Mouse (Mus musculus) intestine, postnatal 0 days (tissue): Measurements from ENCODE around the gene Galnt5. TPM values are rescaled to one million over a fixed set of nuclear protein-coding genes. Genes with fewer than 3 reads are reported as not detected.

ENCODE experiments used
- ATAC-seq: fragments of 200-750 bp; cut with Nextera tagmentation; 2 replicates; pipeline ENCODE4 v1.8.0; 2017; ENCODE audit warnings: mild to moderate bottlenecking, moderate TSS enrichment, moderate library complexity
- H3K27ac ChIP-seq: fragments of 300-500 bp; sonication (generic); 2 replicates; pipeline ENCODE4 v1.5.1; 2014; ENCODE audit warnings: mild to moderate bottlenecking, low read depth, low read length, moderate library complexity
- H3K27me3 ChIP-seq: fragments of 300-500 bp; sonication (generic); replicated peaks from 2 replicates; pipeline ENCODE4 v1.6.1; 2014; ENCODE audit warnings: low read length, mixed read lengths; ENCODE audit not compliant: control insufficient read depth, insufficient read depth
- H3K36me3 ChIP-seq: fragments of 300-500 bp; sonication (generic); 2 replicates; pipeline ENCODE4 v1.6.1; 2014; ENCODE audit warnings: mild to moderate bottlenecking, moderate library complexity; ENCODE audit not compliant: control insufficient read depth, insufficient read depth
- H3K4me1 ChIP-seq: fragments of 300-500 bp; sonication (generic); replicated peaks from 2 replicates; pipeline ENCODE4 v1.6.1; 2014; ENCODE audit warnings: antibody characterized with exemption, low read length, mixed read lengths; ENCODE audit not compliant: control insufficient read depth, insufficient read depth
- H3K4me2 ChIP-seq: fragments of 300-500 bp; sonication (generic); replicated peaks from 2 replicates; pipeline ENCODE4 v1.6.1; 2014; ENCODE audit warnings: low read depth, mild to moderate bottlenecking, moderate library complexity
- H3K4me3 ChIP-seq: fragments of 300-500 bp; sonication (generic); 2 replicates; pipeline ENCODE4 v1.5.1; 2014; ENCODE audit warnings: low read depth, low read length
- H3K9ac ChIP-seq: fragments of 300-500 bp; sonication (generic); 2 replicates; pipeline ENCODE4 v1.6.1; 2014; ENCODE audit warnings: mild to moderate bottlenecking, low read depth, low read length
- H3K9me3 ChIP-seq: fragments of 300-500 bp; sonication (generic); 2 replicates; pipeline ENCODE4 v1.6.1; 2016; ENCODE audit warnings: mixed run types; ENCODE audit not compliant: control insufficient read depth
- CTCF ChIP-seq: sonication (generic); IDR thresholded peaks from 2 replicates; pipeline ENCODE4 v1.5.1; 2016; ENCODE audit warnings: low read depth, mild to moderate bottlenecking, control low read depth, antibody characterized with exemption, moderate library complexity
- WGBS: fragments of 180-500 bp; shearing (Covaris S2); extraction: QIAGEN DNeasy Blood & Tissue Kit; methylation state at CpG from one replicate; pipeline ENCODE4 v1.1.7; 2014; 5-methylcytosine and 5-hydroxymethylcytosine counted together
- polyA plus RNA-seq: library from polyadenylated mRNA; unstranded; fragments of >200 nt; fragmentation: Nextera tagmentation; extraction: Ambion mirVana; gene quantifications from 2 replicates; pipeline ENCODE4 v1.2.1, GENCODE M21; 2015

Gene Galnt5
- polyA plus RNA-seq, 1 experiment from 2014 or later = 1.5 TPM

DNA sequence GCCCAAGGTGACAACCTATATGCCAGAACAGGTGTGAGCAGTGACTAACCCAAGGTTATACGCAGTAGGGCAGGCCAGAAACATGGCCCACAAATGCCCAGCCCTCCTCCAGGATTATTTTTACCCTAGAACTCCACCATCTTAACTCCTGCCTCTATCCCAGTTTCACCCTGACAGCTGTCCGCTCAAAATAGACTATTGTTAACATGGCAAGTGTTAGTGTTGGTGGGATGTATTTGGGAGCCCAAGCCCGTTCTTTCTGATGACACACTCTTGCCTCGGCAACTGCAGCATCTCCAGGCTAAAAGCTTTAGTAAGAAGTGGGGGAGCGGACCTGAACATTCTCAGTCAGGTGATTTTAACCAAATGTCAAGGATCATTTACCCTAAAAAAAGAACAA, 9.4 kb downstream of the Galnt5 start:
- Histone ChIP-seq H3K27ac (no peak overlapping the region), H3K27me3 (no peaks in the 10 kb centered on the region), H3K36me3 (no peaks in the 10 kb centered on the region), H3K9ac (no peak overlapping the region), H3K4me3 (no peak overlapping the region), H3K9me3 (no peaks in the 10 kb centered on the region), H3K4me2 (no peak overlapping the region), H3K4me1 (no peaks in the 10 kb centered on the region)
- no peak for ATAC-seq
- 87% methylated on average over 5 of the region's 5 CpGs for WGBS
- TF ChIP-seq CTCF = no peak

DNA sequence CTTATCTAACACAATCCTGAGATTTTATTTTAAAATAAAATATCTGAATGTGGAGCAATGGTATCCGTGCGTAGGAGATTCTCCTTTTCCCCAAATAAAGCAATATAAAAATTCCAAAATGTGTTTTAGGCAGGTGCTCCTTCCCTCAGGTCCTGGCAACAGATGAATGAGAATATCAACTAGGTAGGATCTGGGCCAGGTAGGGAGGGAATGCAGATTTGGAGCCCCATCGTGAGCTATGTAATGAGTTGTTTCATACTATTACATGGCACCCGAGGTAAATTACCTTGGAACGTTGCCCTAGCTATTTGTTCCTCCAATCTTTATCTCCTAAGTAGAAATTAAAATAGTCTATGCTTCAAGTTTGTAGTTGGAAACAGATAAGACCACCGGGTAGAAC, 25.9 kb downstream of the Galnt5 start:
- no peak for ATAC-seq
- no peaks in the 10 kb centered on the region for H3K4me1 ChIP-seq
- 86% methylated on average over 6 of the region's 6 CpGs for WGBS
- H3K9me3 ChIP-seq = no peaks in the 10 kb centered on the region
- TF ChIP-seq CTCF = no peak
- no peaks in the 10 kb centered on the region for H3K36me3 ChIP-seq
- H3K27ac ChIP-seq = no peak overlapping the region
- no peak overlapping the region for H3K4me3 ChIP-seq
- H3K9ac ChIP-seq = no peak overlapping the region
- no peak overlapping the region for H3K4me2 ChIP-seq
- no peaks in the 10 kb centered on the region for H3K27me3 ChIP-seq

DNA sequence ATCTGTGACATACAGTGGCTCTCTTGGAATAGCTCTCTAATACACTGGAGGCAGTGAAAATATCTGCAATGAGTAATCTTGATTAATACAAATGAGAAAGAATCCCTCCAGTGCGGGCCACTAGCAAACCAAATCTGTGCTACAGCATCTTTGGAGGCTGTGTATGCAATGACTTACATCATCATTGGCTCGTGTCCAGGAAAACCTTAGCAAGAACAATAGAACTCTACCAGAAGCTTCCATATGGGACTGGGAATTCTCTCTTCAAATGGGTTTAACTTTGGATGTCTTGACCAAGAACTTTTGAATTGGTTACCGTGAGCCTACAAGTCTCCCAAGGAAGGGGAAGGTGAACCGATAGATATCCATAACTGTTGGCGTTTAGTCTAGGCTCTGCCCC, 29.1 kb downstream of the Galnt5 start:
- no peaks in the 10 kb centered on the region for H3K27me3 ChIP-seq
- H3K36me3 ChIP-seq = no peaks in the 10 kb centered on the region
- no peak for TF ChIP-seq CTCF
- no peaks in the 10 kb centered on the region for H3K4me1 ChIP-seq
- no peak for ATAC-seq
- H3K4me2 ChIP-seq = no peak overlapping the region
- no peak overlapping the region for H3K4me3 ChIP-seq
- no peak overlapping the region for H3K9ac ChIP-seq
- 81% methylated on average over 5 of the region's 5 CpGs for WGBS
- no peaks in the 10 kb centered on the region for H3K9me3 ChIP-seq
- no peak overlapping the region for H3K27ac ChIP-seq

DNA sequence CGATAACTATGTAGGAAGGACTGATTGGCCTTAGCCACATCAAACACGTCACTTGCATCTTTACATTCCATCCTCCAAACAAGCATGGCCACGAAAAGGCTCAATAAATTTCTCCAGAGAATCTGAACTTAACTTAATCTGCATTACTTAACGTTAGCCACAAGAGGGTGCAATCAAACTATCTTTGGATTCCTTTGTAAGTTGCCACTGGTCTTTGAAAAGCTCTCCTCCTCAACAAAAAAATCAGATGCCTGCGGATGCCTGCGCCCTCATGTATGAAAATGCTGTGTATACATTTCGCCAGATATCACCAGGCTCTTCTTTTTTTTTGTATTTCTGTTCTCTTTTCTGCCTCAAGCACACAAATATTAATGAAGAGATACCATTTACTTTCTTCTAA, 31.7 kb downstream of the Galnt5 start:
- no peak for ATAC-seq
- H3K9ac ChIP-seq = no peak overlapping the region
- 29% methylated on average over 7 of the region's 7 CpGs for WGBS
- no peaks in the 10 kb centered on the region for H3K27me3 ChIP-seq
- H3K36me3 ChIP-seq = no peaks in the 10 kb centered on the region
- peak; percentile 74 for TF ChIP-seq CTCF
- no peak overlapping the region for H3K4me2 ChIP-seq
- H3K4me1 ChIP-seq = no peaks in the 10 kb centered on the region
- H3K9me3 ChIP-seq = no peaks in the 10 kb centered on the region
- H3K27ac ChIP-seq = no peak overlapping the region
- H3K4me3 ChIP-seq = no peak overlapping the region

DNA sequence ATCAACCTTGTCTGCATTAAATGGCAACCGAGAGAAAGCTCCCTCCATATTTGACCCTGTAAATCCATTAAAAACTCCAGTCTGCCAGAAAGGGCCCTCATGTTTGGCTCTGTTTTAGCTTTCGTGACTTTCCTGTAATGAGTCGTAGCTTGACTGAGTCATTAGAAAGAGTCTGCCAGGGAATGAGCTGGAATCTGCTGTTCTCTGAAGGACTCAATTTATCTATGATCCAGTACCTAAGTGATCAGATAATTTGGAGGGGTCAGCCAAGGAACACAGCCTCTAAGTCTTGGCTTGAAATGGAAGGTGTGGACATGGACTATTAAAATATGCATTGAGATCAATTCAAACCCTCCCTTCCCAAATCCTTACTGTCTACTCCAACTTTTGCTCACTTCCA, 33.7 kb downstream of the Galnt5 start:
- Histone ChIP-seq H3K36me3 (no peaks in the 10 kb centered on the region), H3K4me2 (no peak overlapping the region), H3K9me3 (no peaks in the 10 kb centered on the region), H3K27me3 (no peaks in the 10 kb centered on the region), H3K27ac (no peak overlapping the region), H3K9ac (no peak overlapping the region), H3K4me3 (no peak overlapping the region), H3K4me1 (no peaks in the 10 kb centered on the region)
- TF ChIP-seq CTCF = no peak
- 79% methylated on average over 3 of the region's 3 CpGs for WGBS
- no peak for ATAC-seq

DNA sequence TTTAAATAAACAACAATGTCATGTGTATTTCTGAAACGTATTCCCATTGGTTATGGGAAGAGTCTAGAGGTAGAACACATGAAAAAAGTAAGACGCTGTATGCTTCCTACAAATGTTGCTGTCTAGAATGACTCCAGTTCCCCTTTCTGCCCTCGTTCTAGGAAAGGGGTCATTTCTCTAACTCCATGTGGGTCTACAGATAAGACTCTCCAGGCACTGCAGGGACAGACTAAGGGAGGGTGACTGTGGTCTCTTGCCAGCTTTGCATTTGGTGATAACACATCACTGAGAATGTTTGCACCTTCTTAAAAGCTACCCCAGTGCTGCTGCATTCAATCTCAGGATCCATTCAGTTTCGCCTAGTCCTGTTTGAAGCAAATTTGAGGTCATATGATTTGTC, 38.0 kb downstream of the Galnt5 start:
- ATAC-seq = no peak
- H3K9ac ChIP-seq = no peak overlapping the region
- no peaks in the 10 kb centered on the region for H3K4me1 ChIP-seq
- no peak overlapping the region for H3K27ac ChIP-seq
- 79% methylated on average over 4 of the region's 4 CpGs for WGBS
- H3K4me3 ChIP-seq = no peak overlapping the region
- TF ChIP-seq CTCF = no peak
- H3K9me3 ChIP-seq = no peaks in the 10 kb centered on the region
- H3K4me2 ChIP-seq = no peak overlapping the region
- no peaks in the 10 kb centered on the region for H3K36me3 ChIP-seq
- no peaks in the 10 kb centered on the region for H3K27me3 ChIP-seq

DNA sequence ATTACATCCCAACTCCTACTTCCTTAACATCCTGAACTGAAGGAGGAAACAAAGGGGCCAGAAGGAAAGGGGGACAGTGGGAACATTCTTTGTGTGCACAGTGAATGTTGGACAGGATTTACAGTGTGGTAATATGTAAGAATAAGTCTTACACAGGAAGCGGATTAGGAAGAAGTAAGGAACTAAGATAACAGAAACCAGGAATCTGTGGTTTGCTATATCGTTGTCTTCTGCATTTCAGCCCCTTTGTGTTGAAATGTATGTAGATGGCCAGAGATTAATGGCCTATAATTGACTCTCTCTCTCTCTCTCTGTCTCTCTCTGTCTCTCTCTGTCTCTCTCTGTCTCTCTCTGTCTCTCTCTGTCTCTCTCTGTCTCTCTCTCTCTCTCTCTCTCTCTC, 39.2 kb downstream of the Galnt5 start:
- TF ChIP-seq CTCF = no peak
- Histone ChIP-seq H3K4me1 (no peaks in the 10 kb centered on the region), H3K9me3 (no peaks in the 10 kb centered on the region), H3K9ac (no peak overlapping the region), H3K27ac (no peak overlapping the region), H3K4me2 (no peak overlapping the region), H3K27me3 (no peaks in the 10 kb centered on the region), H3K4me3 (no peak overlapping the region), H3K36me3 (no peaks in the 10 kb centered on the region)
- ATAC-seq = no peak
- 81% methylated on average over 2 of the region's 2 CpGs for WGBS
